Mouse (Mus musculus) heart, postnatal 0 days (tissue): ENCODE measurements around the gene Mst1. TPM values are rescaled to one million over a fixed set of nuclear protein-coding genes. Genes with fewer than 3 reads are reported as not detected.

ENCODE experiments used
- ATAC-seq: fragments of 200-750 bp; cut with Nextera tagmentation; 2 replicates; pipeline ENCODE4 v1.8.0; 2017; ENCODE audit warnings: low read depth, moderate number of reproducible peaks, moderate library complexity; ENCODE audit not compliant: insufficient read depth
- DNase-seq: peaks from one replicate; pipeline ENCODE4 v3.0.0-alpha.2; 2016; ENCODE audit warnings: low spot score
- H3K27ac ChIP-seq: fragments of 300-500 bp; sonication (generic); 2 replicates; pipeline ENCODE4 v1.5.1; 2014; ENCODE audit warnings: low read depth, mild to moderate bottlenecking
- H3K27me3 ChIP-seq: fragments of 300-500 bp; sonication (generic); 2 replicates; pipeline ENCODE4 v1.6.1; 2014; ENCODE audit warnings: low read length, mixed read lengths; ENCODE audit not compliant: control insufficient read depth, insufficient read depth
- H3K36me3 ChIP-seq: fragments of 300-500 bp; sonication (generic); replicated peaks from 2 replicates; pipeline ENCODE4 v1.6.1; 2014; ENCODE audit warnings: low read length, mixed read lengths; ENCODE audit not compliant: control insufficient read depth, insufficient read depth
- H3K4me1 ChIP-seq: fragments of 300-500 bp; sonication (generic); 2 replicates; pipeline ENCODE4 v1.6.1; 2014; ENCODE audit warnings: antibody characterized with exemption; ENCODE audit not compliant: control insufficient read depth, insufficient read depth
- H3K4me2 ChIP-seq: fragments of 300-500 bp; sonication (generic); 2 replicates; pipeline ENCODE4 v1.6.1; 2014; ENCODE audit warnings: low read depth, mild to moderate bottlenecking, low read length, moderate library complexity
- H3K4me3 ChIP-seq: fragments of 300-500 bp; sonication (generic); 2 replicates; pipeline ENCODE4 v1.5.1; 2014; ENCODE audit warnings: low read depth, low read length
- H3K9ac ChIP-seq: fragments of 300-500 bp; sonication (generic); replicated peaks from 2 replicates; pipeline ENCODE4 v1.6.1; 2014; ENCODE audit warnings: low read depth, low read length, mixed read lengths
- H3K9me3 ChIP-seq: fragments of 300-500 bp; sonication (generic); replicated peaks from 2 replicates; pipeline ENCODE4 v1.6.1; 2016; ENCODE audit warnings: low read length; ENCODE audit not compliant: control insufficient read depth
- CTCF ChIP-seq: IDR thresholded peaks from 2 replicates; pipeline ENCODE4 v1.5.1; 2016; ENCODE audit warnings: antibody characterized with exemption, control low read depth, low read depth
- EP300 ChIP-seq: IDR thresholded peaks from 2 replicates; pipeline ENCODE4 v1.6.1; 2016; ENCODE audit warnings: antibody characterized with exemption, low read depth
- WGBS: fragments of 180-500 bp; shearing (Covaris S2); extraction: QIAGEN DNeasy Blood & Tissue Kit; methylation state at CpG from one replicate; pipeline ENCODE4 v1.1.7; 2014; 5-methylcytosine and 5-hydroxymethylcytosine counted together
- polyA plus RNA-seq: library from polyadenylated mRNA; unstranded; fragments of >200 nt; fragmentation: Nextera tagmentation; extraction: Ambion mirVana; gene quantifications from 2 replicates; pipeline ENCODE4 v1.2.1, GENCODE M21; 2015
- total RNA-seq: library from RNA; depleted of rRNA; stranded (reverse); fragments of >200 nt; gene quantifications from 2 replicates; pipeline ENCODE4 v1.2.3, GENCODE M21; 2014; ENCODE audit warnings: low replicate concordance

Mst1 gene
- total and polyA plus RNA-seq, 2 experiments from 2014 or later, result not detected

DNA sequence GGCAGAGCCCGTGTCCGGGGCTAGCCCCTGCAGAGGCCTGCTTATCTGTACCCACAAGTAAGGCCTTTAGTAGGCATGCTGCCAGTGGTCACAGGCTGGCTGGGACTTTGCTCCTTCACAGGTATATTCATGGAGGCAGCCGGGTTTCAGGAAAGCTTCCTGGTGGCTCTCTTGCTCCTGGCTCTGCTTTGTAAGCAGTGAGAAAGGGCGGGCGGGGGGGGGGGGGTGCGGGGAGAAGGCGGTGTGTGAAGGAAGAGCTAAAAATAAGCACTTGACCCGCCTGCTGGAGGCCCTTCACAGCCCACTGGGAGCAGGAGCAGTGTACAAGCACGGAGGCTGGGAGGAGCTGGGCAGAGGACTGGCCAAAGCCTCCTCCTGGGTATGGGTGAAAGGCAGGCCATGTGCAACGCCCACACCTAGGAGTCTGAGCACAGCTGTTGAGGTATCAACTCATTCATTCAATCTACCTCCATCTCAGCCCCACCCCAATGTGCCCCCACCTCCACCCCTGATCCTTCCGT is 39.7 kb downstream of the Mst1 start:
- Histone ChIP-seq H3K4me2 (0 out of 2 replicates have a peak overlapping the region, but pooled peaks have one; percentile 10), H3K9me3 (no peaks in the 10 kb centered on the region), H3K27me3 (peaks cover 5% of the 10 kb centered on the region; the same call in 1 of the 2 replicates), H3K4me3 (no peak overlapping the region), H3K36me3 (no peaks in the 10 kb centered on the region), H3K4me1 (peaks cover 7% of the 10 kb centered on the region), H3K27ac (peak overlapping the region; percentile 68), H3K9ac (no peak overlapping the region)
- ATAC-seq (peak; percentile 96), DNase-seq (peak; percentile 83)
- no peak for TF ChIP-seq EP300
- TF ChIP-seq CTCF, result 0 out of 2 replicates have a peak, but pooled peaks have one; percentile 3
- WGBS, result 8% methylated on average over 9 of the region's 11 CpGs

DNA sequence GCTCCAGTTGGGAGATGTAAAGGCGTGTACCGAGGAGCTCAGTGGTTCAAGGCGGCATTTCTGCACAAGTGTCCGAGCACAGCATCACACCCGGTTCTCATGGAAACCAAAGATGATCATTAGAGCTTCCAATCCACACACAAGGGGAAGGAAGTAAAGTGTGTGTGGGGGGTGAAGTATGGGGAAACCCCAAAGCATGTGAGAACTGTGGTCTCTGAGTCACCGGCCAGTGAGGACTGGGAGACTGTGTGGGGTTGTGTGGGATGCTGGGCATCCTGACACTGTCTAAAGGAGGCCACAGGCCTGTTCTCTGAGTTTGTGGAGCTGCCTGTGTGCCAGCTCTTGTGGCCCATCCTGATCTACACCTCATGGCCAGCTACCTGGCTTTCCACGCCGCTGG is 40.4 kb downstream of the Mst1 start:
- ATAC-seq (no peak), DNase-seq (no peak)
- WGBS, result 87% methylated on average over 8 of the region's 8 CpGs
- Histone ChIP-seq H3K9ac (no peak overlapping the region), H3K4me2 (no peak overlapping the region), H3K9me3 (no peaks in the 10 kb centered on the region), H3K4me3 (no peak overlapping the region), H3K27ac (no peak overlapping the region), H3K27me3 (no peaks in the 10 kb centered on the region), H3K36me3 (no peaks in the 10 kb centered on the region), H3K4me1 (peaks cover 7% of the 10 kb centered on the region)
- TF ChIP-seq EP300 (no peak), CTCF (no peak)

DNA sequence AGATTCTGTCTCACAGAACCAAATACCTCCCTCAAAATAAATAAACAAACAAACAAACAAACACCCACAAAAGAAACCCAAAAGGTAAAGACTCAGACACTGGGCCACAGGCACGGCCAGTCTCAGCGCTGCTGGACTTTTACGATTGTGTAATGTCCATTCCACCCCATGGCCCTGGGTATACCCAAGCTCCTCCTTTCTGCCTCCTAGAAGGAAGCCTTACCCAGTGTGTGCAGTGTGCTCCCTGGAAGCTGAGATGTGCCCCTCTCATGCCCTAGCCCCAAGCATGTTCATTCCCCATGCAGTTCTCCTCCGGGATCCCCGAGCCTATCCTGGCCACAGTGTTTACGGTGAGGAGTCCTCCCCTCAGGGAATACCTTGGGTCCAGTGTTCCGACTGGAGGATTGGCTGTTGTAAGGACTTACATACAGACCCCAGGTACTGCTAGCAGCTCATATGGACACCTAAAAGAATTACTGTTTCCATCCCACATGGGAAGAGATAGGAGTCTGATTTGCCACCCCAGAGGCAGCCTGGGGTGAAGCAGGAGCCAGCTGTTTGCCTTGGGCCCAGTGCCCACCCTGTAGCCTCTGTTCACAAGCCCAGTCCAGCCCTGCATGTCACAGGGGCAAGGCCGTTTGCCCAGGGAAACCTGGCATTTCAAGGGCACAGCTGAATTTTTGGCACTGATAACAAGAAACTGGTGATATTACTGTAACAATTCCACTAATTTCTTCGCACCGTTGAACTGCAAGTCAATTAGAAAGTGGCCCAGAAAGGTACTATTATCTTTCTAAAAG is 41.1 kb downstream of the Mst1 start:
- Histone ChIP-seq H3K4me3 (no peak overlapping the region), H3K9me3 (no peaks in the 10 kb centered on the region), H3K36me3 (no peaks in the 10 kb centered on the region), H3K4me1 (peaks cover 7% of the 10 kb centered on the region), H3K4me2 (no peak overlapping the region), H3K27ac (no peak overlapping the region), H3K27me3 (no peaks in the 10 kb centered on the region), H3K9ac (no peak overlapping the region)
- no peak for DNase-seq
- WGBS, result 79% methylated on average over 10 of the region's 10 CpGs
- no peak for TF ChIP-seq EP300
- no peak for TF ChIP-seq CTCF
- no peak for ATAC-seq

DNA sequence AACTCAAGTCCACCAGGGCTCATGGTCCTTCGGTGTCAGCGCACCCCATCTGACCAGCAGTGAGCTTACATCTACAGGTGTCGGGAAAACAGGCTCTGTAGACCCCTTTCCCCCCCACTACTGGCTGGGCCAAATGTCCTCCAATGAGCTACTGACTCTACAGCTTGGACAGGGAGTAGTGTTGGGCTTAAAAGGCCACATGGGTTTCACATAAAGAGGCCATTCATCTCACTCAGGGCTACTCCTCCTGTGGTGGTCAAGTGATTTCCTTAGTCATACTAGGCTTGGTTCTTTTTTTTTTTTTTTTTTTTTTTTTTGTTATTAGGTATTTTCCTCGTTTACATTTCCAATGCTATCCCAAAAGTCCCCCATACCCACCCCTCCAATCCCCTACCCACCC is 43.7 kb downstream of the Mst1 start:
- TF ChIP-seq EP300 (no peak), CTCF (no peak)
- Histone ChIP-seq H3K36me3 (no peaks in the 10 kb centered on the region), H3K27ac (no peak overlapping the region), H3K9me3 (no peaks in the 10 kb centered on the region), H3K27me3 (no peaks in the 10 kb centered on the region), H3K4me2 (no peak overlapping the region), H3K4me1 (peaks cover 7% of the 10 kb centered on the region), H3K9ac (no peak overlapping the region), H3K4me3 (no peak overlapping the region)
- DNase-seq (no peak), ATAC-seq (no peak)
- 79% methylated on average over 3 of the region's 4 CpGs for WGBS

DNA sequence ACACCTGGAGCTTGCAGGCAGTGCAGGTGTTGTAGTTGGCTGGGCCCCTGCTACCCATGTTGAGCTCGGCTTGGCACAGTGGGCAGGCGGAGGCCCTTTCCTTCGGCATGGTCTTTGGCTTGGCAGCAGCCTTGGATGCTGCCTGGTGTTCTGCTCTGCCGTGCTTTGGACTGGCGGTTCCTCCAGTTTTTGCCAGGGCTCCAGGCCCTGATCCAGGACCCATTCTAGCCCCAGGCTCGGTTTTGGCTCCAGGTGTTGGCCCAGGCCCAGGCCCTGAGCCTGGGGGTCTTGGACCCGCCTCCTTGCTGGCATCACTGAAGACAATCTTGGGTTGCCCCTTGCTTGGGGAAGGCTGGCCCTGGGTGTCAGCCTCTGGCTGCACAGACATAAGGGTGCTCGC is 45.5 kb downstream of the Mst1 start:
- no peaks in the 10 kb centered on the region for H3K9me3 ChIP-seq
- no peak for TF ChIP-seq EP300
- TF ChIP-seq CTCF, result no peak
- no peak overlapping the region for H3K9ac ChIP-seq
- H3K27ac ChIP-seq, result no peak overlapping the region
- no peak overlapping the region for H3K4me3 ChIP-seq
- DNase-seq (no peak), ATAC-seq (no peak)
- WGBS, result 84% methylated on average over 8 of the region's 8 CpGs
- no peaks in the 10 kb centered on the region for H3K27me3 ChIP-seq
- no peak overlapping the region for H3K4me2 ChIP-seq
- no peaks in the 10 kb centered on the region for H3K4me1 ChIP-seq
- no peaks in the 10 kb centered on the region for H3K36me3 ChIP-seq
